Mouse (Mus musculus) embryo, embryonic 11 days (tissue): Measurements from ENCODE around the gene Tmem163.

ENCODE experiments used
- DNase-seq: peaks from one replicate; pipeline ENCODE4 v3.0.0-alpha.2; 2015

Gene Tmem163

DNA sequence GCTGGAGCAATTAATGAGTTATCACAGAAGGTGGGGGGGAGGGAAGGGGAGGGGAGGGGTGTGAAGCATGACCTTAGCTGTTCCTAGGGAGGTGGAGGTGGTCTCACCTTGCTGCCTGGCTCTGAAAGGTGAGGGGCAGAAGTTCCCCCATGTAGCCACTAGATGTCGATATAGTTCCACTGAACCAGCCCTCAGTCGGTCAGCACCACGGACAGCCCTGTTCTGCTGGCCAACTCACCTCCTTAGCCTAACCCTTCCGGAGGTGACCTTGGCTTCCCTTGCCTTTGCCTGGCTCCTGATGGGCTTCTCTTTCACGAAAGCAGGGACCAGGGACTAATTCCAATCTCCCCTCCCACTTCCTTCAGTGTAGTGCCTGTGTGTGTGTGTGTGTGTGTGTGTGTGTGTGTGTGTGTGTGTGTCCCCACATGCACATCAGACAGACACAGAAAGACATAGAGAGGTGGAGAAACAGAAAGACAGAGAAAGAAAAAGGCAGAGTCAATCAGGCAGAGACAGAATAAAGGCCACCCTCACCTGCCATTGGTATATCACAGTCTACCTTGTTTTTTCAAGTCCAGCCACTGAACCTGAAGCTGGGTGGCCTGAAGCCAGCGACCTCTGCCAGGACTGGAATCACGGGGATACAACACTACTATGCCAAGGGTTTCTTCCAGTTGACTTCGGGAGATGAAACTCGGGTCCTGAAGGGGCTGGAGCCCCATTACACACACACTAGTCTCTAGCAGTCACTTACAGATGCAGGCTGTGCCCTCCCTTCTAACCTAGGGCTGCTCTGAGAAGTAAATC, 182.4 kb downstream of the Tmem163 start:
- DNase-seq: peak; percentile 70

- DNase-seq: no peak
These were observed 192.2 kb downstream of the Tmem163 start for GRCm38 (mm10) chr1:127487161-127487560.

- peak; percentile 64 for DNase-seq
These were observed 194.5 kb downstream of the Tmem163 start for GRCm38 (mm10) chr1:127484826-127485225.

DNA sequence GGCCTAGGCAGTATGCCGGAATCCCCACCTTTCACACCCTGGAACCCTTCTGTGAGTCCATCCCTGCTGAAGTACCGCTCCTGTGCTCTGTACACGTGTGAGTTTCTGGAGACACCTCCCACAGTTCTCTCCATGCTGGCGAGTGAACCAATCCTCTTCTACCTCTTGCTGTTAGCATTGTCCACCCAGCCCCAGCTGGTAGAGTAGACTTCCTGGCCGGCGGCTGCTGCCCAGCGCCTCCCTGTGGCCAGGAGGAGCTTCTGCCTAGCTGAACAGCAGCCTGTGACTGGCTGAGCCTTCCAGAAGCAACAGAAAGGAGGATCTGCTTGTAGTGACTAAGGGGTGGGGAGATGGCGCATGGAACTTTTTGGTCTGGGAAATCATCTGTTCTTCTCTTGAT, 195.2 kb downstream of the Tmem163 start:
- DNase-seq: no peak

- no peak for DNase-seq
These were observed 196.4 kb downstream of the Tmem163 start for GRCm38 (mm10) chr1:127482911-127483310.

DNA sequence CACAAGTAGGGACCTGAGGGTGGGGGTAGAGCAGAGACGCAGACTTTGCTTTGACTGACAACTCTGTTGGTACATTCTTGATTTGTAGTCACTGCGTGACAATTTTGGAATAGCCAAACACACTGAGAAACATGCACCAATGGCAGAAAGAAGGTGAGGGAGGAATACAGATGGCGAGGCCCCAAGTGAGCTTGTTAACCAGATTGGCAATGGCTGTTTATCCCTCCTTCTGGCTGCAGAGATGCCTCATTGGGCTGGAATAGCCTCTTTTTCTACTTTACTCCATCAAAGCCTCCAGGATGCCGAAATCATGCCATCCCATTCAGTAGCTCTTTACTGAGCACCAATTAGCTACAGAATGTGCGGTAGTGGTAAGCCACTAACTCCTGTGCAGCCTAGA, 203.6 kb downstream of the Tmem163 start:
- no peak for DNase-seq

GRCm38 (mm10) chr1:127470175-127470574, 209.2 kb downstream of the Tmem163 start:
- DNase-seq: no peak

GRCm38 (mm10) chr1:127467238-127467637, 212.1 kb downstream of the Tmem163 start:
- DNase-seq: no peak

DNA sequence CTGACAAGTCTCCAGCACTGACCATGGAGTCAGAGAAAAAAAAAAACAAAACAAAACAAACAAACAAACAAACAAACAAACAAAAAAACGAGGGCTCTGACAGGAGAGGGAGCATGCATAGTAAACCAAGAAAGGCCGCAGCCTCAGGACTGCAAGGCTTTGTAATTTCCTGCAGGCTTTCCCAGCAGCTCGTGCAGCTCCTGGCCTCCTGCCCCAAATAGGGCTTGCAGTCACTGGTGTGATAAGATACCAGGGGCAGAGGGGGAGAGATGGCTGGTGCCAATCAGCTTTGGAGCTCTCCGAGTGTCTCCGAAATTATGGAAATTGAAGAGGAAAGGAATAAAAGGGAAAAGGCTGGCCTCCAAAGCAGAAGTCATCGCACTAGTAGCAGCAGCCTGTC, 214.1 kb downstream of the Tmem163 start:
- no peak for DNase-seq

GRCm38 (mm10) chr1:127464041-127464440, 215.3 kb downstream of the Tmem163 start:
- no peak for DNase-seq

- no peak for DNase-seq
These were observed 218.3 kb downstream of the Tmem163 start for GRCm38 (mm10) chr1:127461017-127461416.

DNA sequence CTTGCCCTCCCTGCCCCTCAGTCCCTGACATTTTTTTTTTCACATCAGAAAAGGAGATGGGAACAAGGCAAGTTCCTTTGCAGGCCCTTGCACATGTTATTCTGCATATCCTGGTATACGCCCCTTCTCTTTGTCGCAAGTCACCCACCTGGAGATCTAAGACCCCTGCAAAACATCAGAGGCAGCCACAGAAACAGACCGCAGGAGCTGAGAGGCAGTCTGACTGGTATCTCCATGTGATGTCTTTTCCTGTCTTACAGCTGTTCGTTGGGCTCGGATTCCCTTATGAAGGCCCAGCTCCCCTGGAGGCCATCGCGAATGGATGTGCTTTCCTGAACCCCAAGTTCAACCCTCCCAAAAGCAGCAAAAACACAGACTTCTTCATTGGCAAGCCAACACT, 219.8 kb downstream of the Tmem163 start:
- DNase-seq: no peak

DNA sequence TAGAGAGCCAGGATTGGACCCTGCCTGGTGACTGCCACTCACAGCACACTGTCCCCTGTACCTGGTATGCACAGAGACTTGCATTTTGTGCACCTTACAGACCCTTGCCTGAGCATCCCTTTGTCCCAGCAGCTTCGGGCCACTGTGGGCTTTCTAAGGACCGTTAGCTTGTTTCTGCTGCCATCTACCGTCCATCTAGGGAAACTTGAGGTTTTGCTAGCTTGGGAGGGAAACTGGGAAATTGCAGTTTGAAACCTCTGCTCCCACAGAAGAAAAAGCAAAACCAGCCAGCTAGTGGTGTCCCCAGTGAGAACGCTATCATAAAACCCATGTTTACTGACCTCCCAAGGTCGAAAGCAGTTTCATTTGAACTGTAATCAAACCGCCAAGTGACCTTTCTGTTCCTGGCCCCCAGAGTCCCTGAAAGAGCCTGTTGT, 220.3 kb downstream of the Tmem163 start:
- peak; percentile 89 for DNase-seq

DNA sequence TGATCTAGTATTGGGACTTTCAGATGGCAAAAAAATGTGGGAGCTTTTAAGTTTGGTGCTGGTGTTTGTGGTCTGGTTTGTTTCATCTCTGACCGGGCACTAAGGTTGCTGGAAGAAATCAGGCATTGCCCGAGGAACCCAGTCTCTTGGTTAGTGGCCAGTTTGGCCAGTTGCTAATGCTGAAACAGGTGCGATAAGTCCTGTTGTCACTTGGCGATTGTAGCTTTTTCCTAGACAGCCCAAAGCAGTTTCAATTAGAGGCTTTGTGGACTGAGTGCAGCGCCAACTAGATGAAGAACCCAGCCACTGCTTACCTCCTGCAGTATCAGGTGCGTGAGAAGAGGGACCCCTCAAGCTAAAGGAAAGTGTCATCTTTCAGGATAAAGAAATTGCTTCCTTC, 226.0 kb downstream of the Tmem163 start:
- no peak for DNase-seq

GRCm38 (mm10) chr1:127444836-127445485, 234.4 kb downstream of the Tmem163 start:
- no peak for DNase-seq

DNA sequence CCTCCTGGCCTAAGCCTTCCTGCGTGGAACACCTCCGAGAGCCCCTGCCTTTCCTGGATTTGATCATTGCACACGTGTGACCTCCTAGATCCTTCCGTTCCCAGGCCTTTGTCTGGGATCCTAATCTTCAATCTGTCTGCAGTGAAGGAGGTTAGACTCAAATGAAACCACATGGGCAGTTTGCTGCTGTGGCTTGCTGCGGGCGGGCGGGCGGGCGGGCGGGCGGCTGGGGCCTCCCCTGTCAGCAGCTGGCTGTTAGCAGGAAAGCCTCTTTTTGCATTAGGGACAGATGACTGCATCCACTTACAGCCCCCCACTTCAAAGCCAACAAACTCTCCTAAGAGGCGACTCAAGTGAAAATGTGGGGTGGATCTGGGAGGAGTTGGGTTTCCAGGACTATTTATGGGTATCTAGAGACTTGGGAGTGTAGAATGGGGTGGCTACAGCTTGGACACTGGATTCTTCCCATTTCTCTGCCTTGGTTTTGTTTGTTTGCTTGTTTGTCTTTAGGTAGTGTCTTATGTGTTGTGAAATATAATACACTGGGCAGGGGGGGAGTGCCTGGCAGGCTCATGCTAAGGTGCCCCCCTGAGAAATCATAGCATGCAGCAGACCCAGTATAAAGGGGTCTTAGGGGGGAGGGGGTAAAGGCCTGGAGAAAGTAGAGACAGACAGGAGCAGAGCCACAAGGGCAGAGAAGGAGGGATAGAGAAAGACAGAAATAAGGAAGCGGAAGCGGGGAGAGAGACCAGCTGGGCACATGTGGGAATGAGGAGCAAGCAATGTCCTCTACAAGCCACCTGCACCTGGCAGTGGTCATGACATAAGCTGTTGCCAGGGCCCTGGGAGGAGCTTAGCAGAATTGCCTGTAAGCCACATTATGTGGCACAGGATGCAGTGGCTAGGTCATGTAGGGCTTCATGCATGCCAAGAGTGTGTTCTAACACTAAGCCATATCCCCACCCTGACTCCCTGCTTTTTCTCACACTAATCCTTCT, 236.2 kb downstream of the Tmem163 start:
- peak; percentile 72 for DNase-seq

- no peak for DNase-seq
These were observed 237.6 kb downstream of the Tmem163 start for GRCm38 (mm10) chr1:127441736-127442135.

- no peak for DNase-seq
These were observed 238.3 kb downstream of the Tmem163 start for GRCm38 (mm10) chr1:127441007-127441406.

GRCm38 (mm10) chr1:127439452-127439891, 239.9 kb downstream of the Tmem163 start:
- DNase-seq: no peak

DNA sequence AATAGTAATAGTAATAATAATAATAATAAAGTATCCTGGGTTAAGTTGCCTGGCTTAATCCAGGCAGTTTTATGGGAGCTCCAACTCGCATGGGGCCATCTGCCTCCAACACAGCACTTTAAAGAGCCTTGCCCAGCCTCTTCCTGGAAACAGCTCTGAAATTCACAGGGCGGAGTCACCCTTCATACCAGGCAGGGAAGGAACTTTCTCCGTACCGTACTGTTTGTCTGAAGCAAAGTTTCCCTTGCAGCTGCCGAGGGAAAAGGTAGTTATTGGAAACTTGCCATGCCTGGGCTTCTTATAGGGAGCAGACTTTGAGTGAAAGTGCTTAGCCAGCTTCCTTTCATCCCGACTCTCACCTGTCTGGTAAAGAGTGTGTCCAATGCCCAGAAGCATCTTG, 242.3 kb downstream of the Tmem163 start:
- no peak for DNase-seq
